Mouse (Mus musculus) E14TG2a.4 (cell line): ENCODE results near the gene Rps15.

Source experiments
- CTCF ChIP-seq: conservative IDR thresholded peaks from 2 replicates; pipeline ENCODE4 v1.5.1; 2014; ENCODE audit warnings: low read length
- NANOG ChIP-seq: IDR thresholded peaks from 2 replicates; pipeline ENCODE4 v1.6.1; 2014; ENCODE audit warnings: borderline replicate concordance, low read length, mixed read lengths
- POU5F1 ChIP-seq: IDR thresholded peaks from 2 replicates; pipeline ENCODE4 v1.6.1; 2014; ENCODE audit warnings: low read length, borderline replicate concordance

GRCm38 (mm10) chr10:80341026-80341425 lies 48.8 kb downstream of the Rps15 start:
- TF ChIP-seq CTCF (no peak), POU5F1 (no peak), NANOG (no peak)
